Mouse (Mus musculus) intestine, embryonic 14.5 days (tissue): ENCODE data around the gene Psen2. TPM values are rescaled to one million over a fixed set of nuclear protein-coding genes. Genes with fewer than 3 reads are reported as not detected.

Source experiments
- ATAC-seq: fragments of 200-750 bp; cut with Nextera tagmentation; replicated peaks from 2 replicates; pipeline ENCODE4 v1.8.0; 2017; ENCODE audit warnings: low read depth, moderate number of reproducible peaks, moderate TSS enrichment, moderate library complexity; ENCODE audit not compliant: low FRiP score, low TSS enrichment
- DNase-seq: peaks from one replicate; pipeline ENCODE4 v3.0.0-alpha.2; 2018; ENCODE audit warnings: low spot score
- H3K27ac ChIP-seq: fragments of 300-500 bp; sonication (generic); 2 replicates; pipeline ENCODE4 v1.5.1; 2014; ENCODE audit warnings: low read depth, mild to moderate bottlenecking, control low read depth
- H3K27me3 ChIP-seq: fragments of 300-500 bp; sonication (generic); replicated peaks from 2 replicates; pipeline ENCODE4 v1.6.1; 2014; ENCODE audit warnings: low read length, control low read depth; ENCODE audit not compliant: control insufficient read depth, insufficient read depth
- H3K36me3 ChIP-seq: fragments of 300-500 bp; sonication (generic); 2 replicates; pipeline ENCODE4 v1.6.1; 2014; ENCODE audit warnings: low read length, control low read depth; ENCODE audit not compliant: control insufficient read depth, insufficient read depth
- H3K4me1 ChIP-seq: fragments of 300-500 bp; sonication (generic); replicated peaks from 2 replicates; pipeline ENCODE4 v1.6.1; 2014; ENCODE audit warnings: low read length, control low read depth, mixed read lengths; ENCODE audit not compliant: control insufficient read depth, insufficient read depth
- H3K4me2 ChIP-seq: fragments of 300-500 bp; sonication (generic); 2 replicates; pipeline ENCODE4 v1.6.1; 2014; ENCODE audit warnings: low read length
- H3K4me3 ChIP-seq: fragments of 300-500 bp; sonication (generic); 2 replicates; pipeline ENCODE4 v1.5.1; 2014; ENCODE audit warnings: low read depth, low read length, control low read depth, mixed read lengths
- H3K9ac ChIP-seq: fragments of 300-500 bp; sonication (generic); 2 replicates; pipeline ENCODE4 v1.6.1; 2014; ENCODE audit warnings: mild to moderate bottlenecking, low read length
- H3K9me3 ChIP-seq: fragments of 300-500 bp; sonication (generic); 2 replicates; pipeline ENCODE4 v1.6.1; 2016; ENCODE audit warnings: low read length, control low read depth; ENCODE audit not compliant: control insufficient read depth
- whole genome bisulfite sequencing: fragments of 180-500 bp; shearing (Covaris S2); extraction: QIAGEN DNeasy Blood & Tissue Kit; methylation state at CpG from one replicate; pipeline ENCODE4 v1.1.7; 2014; 5-methylcytosine and 5-hydroxymethylcytosine counted together
- polyA plus RNA-seq: library from polyadenylated mRNA; unstranded; fragments of >200 nt; fragmentation: Nextera tagmentation; extraction: Ambion mirVana; gene quantifications from 2 replicates; pipeline ENCODE4 v1.2.1, GENCODE M21; 2014

The Psen2 gene
- polyA plus RNA-seq, 1 experiment from 2014 or later = 15.6 TPM

DNA sequence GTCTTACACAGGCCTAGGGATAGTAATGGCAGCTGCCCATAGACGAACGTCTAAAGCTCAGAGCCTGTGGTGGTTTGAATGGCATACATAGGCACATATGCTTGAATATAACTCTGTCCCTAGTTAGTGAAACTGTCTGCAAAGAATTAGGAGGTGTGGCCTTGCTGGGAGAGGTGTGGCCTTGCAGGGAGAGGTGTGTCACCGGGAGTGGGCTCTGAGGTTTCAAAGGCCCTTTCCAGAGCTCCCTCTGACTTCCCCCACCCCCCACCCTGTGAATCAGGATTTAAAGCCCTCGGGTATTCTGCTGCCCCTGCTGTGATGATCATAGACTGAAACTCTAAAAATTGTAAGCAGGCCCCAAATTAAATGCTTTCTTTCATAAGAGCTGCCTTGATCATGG is 37.8 kb upstream of the Psen2 start:
- 55% methylated on average over 4 of the region's 4 CpGs for whole genome bisulfite sequencing
- Histone ChIP-seq H3K9me3 (no peaks in the 10 kb centered on the region), H3K4me2 (no peak overlapping the region), H3K27me3 (no peaks in the 10 kb centered on the region), H3K36me3 (no peaks in the 10 kb centered on the region), H3K27ac (no peak overlapping the region), H3K4me1 (peaks cover 15% of the 10 kb centered on the region; the same call in 1 of the 2 replicates), H3K4me3 (no peak overlapping the region), H3K9ac (no peak overlapping the region)
- DNase-seq (no peak), ATAC-seq (no peak; the same call in 1 of the 2 replicates)

- WGBS = 83% methylated on average over 4 of the region's 4 CpGs
- DNase-seq (no peak), ATAC-seq (no peak)
- no peak overlapping the region for H3K9ac ChIP-seq
- no peaks in the 10 kb centered on the region for H3K9me3 ChIP-seq
- peaks cover 15% of the 10 kb centered on the region; the same call in 1 of the 2 replicates for H3K4me1 ChIP-seq
- no peaks in the 10 kb centered on the region for H3K36me3 ChIP-seq
- no peak overlapping the region for H3K27ac ChIP-seq
- H3K4me3 ChIP-seq = no peak overlapping the region
- H3K4me2 ChIP-seq = no peak overlapping the region
- H3K27me3 ChIP-seq = no peaks in the 10 kb centered on the region
Observed at GRCm38 (mm10) chr1:180300292-180300691, 37.1 kb upstream of the Psen2 start.

GRCm38 (mm10) chr1:180299697-180300096 is 36.5 kb upstream of the Psen2 start:
- H3K4me1 ChIP-seq = peaks cover 15% of the 10 kb centered on the region; the same call in 1 of the 2 replicates
- no peaks in the 10 kb centered on the region for H3K9me3 ChIP-seq
- no peak overlapping the region for H3K27ac ChIP-seq
- no peak for ATAC-seq
- H3K9ac ChIP-seq = no peak overlapping the region
- H3K36me3 ChIP-seq = no peaks in the 10 kb centered on the region
- H3K4me2 ChIP-seq = no peak overlapping the region
- 92% methylated on average over 4 of the region's 4 CpGs for WGBS
- DNase-seq = no peak
- no peak overlapping the region for H3K4me3 ChIP-seq
- H3K27me3 ChIP-seq = no peaks in the 10 kb centered on the region

DNA sequence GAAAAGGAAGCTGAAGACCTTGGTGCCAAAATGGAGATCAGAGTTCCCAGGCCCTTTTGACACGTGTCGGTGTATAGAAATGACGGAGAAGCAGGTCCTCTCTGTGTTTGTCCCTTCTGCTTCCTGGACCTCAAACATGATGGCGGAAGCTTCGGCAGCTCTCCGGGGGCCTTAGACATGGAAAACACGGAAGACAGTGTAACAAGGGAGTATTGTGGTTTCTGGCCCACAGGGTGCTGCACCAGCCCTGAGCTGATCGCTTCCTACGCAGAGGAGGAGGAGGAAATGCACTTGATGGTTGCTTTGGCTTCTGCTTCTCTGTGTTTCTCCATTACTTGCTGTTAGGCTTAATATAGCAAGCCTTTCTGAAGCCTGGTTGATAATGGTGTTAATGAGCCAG is 32.9 kb upstream of the Psen2 start:
- 86% methylated on average over 9 of the region's 9 CpGs for WGBS
- no peak for DNase-seq
- H3K4me2 ChIP-seq = no peak overlapping the region
- no peaks in the 10 kb centered on the region for H3K4me1 ChIP-seq
- H3K27ac ChIP-seq = no peak overlapping the region
- H3K27me3 ChIP-seq = no peaks in the 10 kb centered on the region
- H3K36me3 ChIP-seq = no peaks in the 10 kb centered on the region
- no peak overlapping the region for H3K9ac ChIP-seq
- H3K9me3 ChIP-seq = no peaks in the 10 kb centered on the region
- no peak for ATAC-seq
- no peak overlapping the region for H3K4me3 ChIP-seq

DNA sequence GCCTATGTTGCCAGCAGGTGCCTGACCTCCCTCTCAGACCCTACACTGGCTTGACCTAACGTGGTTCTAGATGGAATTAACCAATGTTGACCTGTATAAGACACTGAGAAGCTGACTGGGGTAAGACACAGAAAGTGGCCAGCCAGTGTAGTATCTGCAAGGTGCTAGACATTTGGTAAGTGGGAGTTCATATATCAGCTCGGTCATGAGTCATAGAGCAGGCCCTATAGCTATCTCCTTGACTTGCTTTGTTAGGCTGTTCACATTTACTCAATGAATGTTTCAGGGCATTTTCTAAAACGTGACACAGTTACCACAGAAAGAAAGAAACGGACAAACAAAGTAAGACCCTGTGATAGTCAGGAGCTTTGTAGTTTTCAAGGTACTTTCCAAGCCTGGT is 27.1 kb upstream of the Psen2 start:
- no peak for ATAC-seq

DNA sequence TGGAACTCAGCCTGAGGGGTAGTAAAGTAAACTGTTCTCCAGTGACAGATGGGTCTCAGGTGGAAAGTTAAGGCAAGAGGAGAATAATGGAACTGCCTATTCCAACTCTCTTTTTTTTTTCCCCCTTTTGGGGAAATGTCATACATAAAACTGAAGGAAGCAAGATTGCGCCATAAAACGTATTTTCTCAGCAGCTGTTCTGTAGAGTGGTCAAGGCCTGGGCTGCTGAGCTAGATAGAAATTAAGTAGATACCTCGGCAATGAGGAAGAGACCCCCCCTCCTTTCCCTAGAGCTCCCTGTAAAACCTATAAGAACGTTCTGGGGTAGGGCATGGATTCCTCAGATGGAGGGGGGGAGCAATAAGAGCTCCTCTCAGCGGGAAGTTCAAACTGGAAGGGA is 26.6 kb upstream of the Psen2 start:
- no peaks in the 10 kb centered on the region for H3K9me3 ChIP-seq
- peaks cover 15% of the 10 kb centered on the region; the same call in 1 of the 2 replicates for H3K4me1 ChIP-seq
- ATAC-seq (no peak), DNase-seq (no peak)
- H3K27ac ChIP-seq = no peak overlapping the region
- no peak overlapping the region for H3K9ac ChIP-seq
- no peak overlapping the region for H3K4me3 ChIP-seq
- H3K4me2 ChIP-seq = no peak overlapping the region
- no peaks in the 10 kb centered on the region for H3K36me3 ChIP-seq
- WGBS = 52% methylated on average over 5 of the region's 5 CpGs
- no peaks in the 10 kb centered on the region for H3K27me3 ChIP-seq

More for the DNA sequence above, 27.1 kb upstream of the Psen2 start:
- no peak overlapping the region for H3K9ac ChIP-seq
- no peak overlapping the region for H3K4me3 ChIP-seq
- peaks cover 15% of the 10 kb centered on the region; the same call in 1 of the 2 replicates for H3K4me1 ChIP-seq
- H3K4me2 ChIP-seq = no peak overlapping the region
- no peak overlapping the region for H3K27ac ChIP-seq
- 86% methylated on average over 4 of the region's 4 CpGs for WGBS
- no peaks in the 10 kb centered on the region for H3K9me3 ChIP-seq
- H3K27me3 ChIP-seq = no peaks in the 10 kb centered on the region
- H3K36me3 ChIP-seq = no peaks in the 10 kb centered on the region
- DNase-seq = no peak

DNA sequence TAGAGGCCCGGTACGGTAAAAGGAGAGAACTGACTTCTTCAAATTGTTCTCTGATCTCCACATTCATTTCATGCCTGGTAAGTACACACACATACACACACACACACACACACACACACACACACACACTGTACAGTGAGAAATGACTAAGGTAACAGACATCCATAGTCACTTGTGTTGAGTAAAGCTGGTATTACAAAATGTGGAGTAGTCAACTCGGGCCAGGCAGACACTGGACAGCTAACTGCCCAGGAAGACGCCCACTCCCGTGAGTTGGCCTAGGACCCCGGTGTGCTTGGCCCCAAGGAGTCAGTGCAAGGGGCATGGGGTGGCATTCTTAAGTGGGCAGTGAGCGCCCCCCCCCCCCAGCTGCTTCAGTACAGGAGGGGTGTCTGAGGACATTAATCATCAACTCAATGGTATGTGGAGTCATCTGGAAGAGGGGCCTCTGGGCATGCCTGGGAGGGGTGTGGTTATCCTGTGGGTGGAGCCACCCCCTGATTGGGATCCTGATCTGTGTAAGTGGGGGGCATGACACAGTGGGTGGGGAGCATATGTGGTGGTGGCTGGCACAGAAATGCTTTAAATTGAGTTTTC is 25.7 kb upstream of the Psen2 start:
- Histone ChIP-seq H3K4me3 (no peak overlapping the region), H3K27ac (no peak overlapping the region), H3K36me3 (no peaks in the 10 kb centered on the region), H3K4me2 (no peak overlapping the region), H3K9me3 (no peaks in the 10 kb centered on the region), H3K9ac (no peak overlapping the region), H3K4me1 (peaks cover 19% of the 10 kb centered on the region), H3K27me3 (no peaks in the 10 kb centered on the region)
- 78% methylated on average over 7 of the region's 7 CpGs for WGBS
- DNase-seq (no peak), ATAC-seq (0 out of 2 replicates have a peak, but pooled peaks have one; percentile 16)

GRCm38 (mm10) chr1:180288227-180288626 is 25.0 kb upstream of the Psen2 start:
- no peaks in the 10 kb centered on the region for H3K36me3 ChIP-seq
- H3K27ac ChIP-seq = no peak overlapping the region
- no peak overlapping the region for H3K9ac ChIP-seq
- H3K4me3 ChIP-seq = no peak overlapping the region
- H3K4me1 ChIP-seq = peaks cover 24% of the 10 kb centered on the region
- no peaks in the 10 kb centered on the region for H3K9me3 ChIP-seq
- ATAC-seq = no peak
- 71% methylated on average over 7 of the region's 7 CpGs for WGBS
- DNase-seq = no peak
- H3K27me3 ChIP-seq = no peaks in the 10 kb centered on the region
- no peak overlapping the region for H3K4me2 ChIP-seq
